Mouse (Mus musculus) frontal cortex, adult (tissue): Measurements from ENCODE around the gene Gsx2.
A peak's percentile ranks its signal among the peaks of the same experiment; 100 is the strongest.

Experiments used
- ATAC-seq: cut with Nextera tagmentation; 2 replicates; pipeline ENCODE4 v1.9.2; 2017; ENCODE audit warnings: mild to moderate bottlenecking, moderate library complexity, mixed read lengths; ENCODE audit not compliant: low TSS enrichment

Gene Gsx2

GRCm38 (mm10) chr5:75075383-75075941 is at the start of gene Gsx2:
Gene Gsx2 (plus strand): TSS chr5:75075601.
- ATAC-seq: no peak

GRCm38 (mm10) chr5:75035475-75035874 is 39.9 kb upstream of the Gsx2 start:
- no peak for ATAC-seq

- ATAC-seq: no peak
Observed at GRCm38 (mm10) chr5:75039307-75039706, 36.1 kb upstream of the Gsx2 start.

- no peak for ATAC-seq
Observed at GRCm38 (mm10) chr5:75043011-75043445, 32.4 kb upstream of the Gsx2 start.

- ATAC-seq: 0 out of 2 replicates have a peak, but pooled peaks have one; percentile 5
Observed at GRCm38 (mm10) chr5:75043621-75044301, 31.6 kb upstream of the Gsx2 start.

GRCm38 (mm10) chr5:75044310-75044904 is 31.0 kb upstream of the Gsx2 start, which contains the start of gene Chic2:
Gene Chic2 (minus strand): TSS chr5:75044774.
- peak; percentile 86 for ATAC-seq

- no peak for ATAC-seq
Observed at GRCm38 (mm10) chr5:75045371-75045770, 30.0 kb upstream of the Gsx2 start.

GRCm38 (mm10) chr5:75046681-75047321 is 28.6 kb upstream of the Gsx2 start:
- ATAC-seq: peak; percentile 76

GRCm38 (mm10) chr5:75051109-75051508 is 24.3 kb upstream of the Gsx2 start:
- ATAC-seq: no peak

GRCm38 (mm10) chr5:75063177-75063576 is 12.2 kb upstream of the Gsx2 start:
- ATAC-seq: 0 out of 2 replicates have a peak, but pooled peaks have one; percentile 34

GRCm38 (mm10) chr5:75066715-75067114 is 8.7 kb upstream of the Gsx2 start:
- ATAC-seq: no peak

GRCm38 (mm10) chr5:75067125-75067756 is 8.2 kb upstream of the Gsx2 start:
- ATAC-seq: no peak

GRCm38 (mm10) chr5:75070132-75070531 is 5.3 kb upstream of the Gsx2 start:
- no peak for ATAC-seq

GRCm38 (mm10) chr5:75070656-75071375 is 4.6 kb upstream of the Gsx2 start:
- no peak for ATAC-seq

- ATAC-seq: no peak
Observed at GRCm38 (mm10) chr5:75071951-75072350, 3.5 kb upstream of the Gsx2 start.

GRCm38 (mm10) chr5:75072532-75072931 is 2.9 kb upstream of the Gsx2 start:
- no peak for ATAC-seq

- no peak for ATAC-seq
Observed at GRCm38 (mm10) chr5:75073167-75073566, 2.2 kb upstream of the Gsx2 start.

- no peak for ATAC-seq
Observed at GRCm38 (mm10) chr5:75073684-75074083, 1.7 kb upstream of the Gsx2 start.

- no peak for ATAC-seq
Observed at GRCm38 (mm10) chr5:75074132-75074531, 1.3 kb upstream of the Gsx2 start.

GRCm38 (mm10) chr5:75074537-75075382 is 641 bp upstream of the Gsx2 start:
- no peak for ATAC-seq
